Mouse (Mus musculus) fibroblast of lung, adult 2 months (primary cell): ENCODE results near the gene Il1rl1.

ENCODE experiments used
- DNase-seq: peaks from one replicate; pipeline ENCODE4 v3.0.0-alpha.2; 2011; ENCODE audit warnings: low read depth

The Il1rl1 gene

GRCm38 (mm10) chr1:40428910-40429675 is at the start of gene Il1rl1:
Gene Il1rl1, plus strand, starts transcription at chr1:40429570.
- DNase-seq = no peak

GRCm38 (mm10) chr1:40380111-40380510 is 49.3 kb upstream of the Il1rl1 start:
- DNase-seq = no peak

- no peak for DNase-seq
Observed at GRCm38 (mm10) chr1:40380990-40381389, 48.4 kb upstream of the Il1rl1 start.

- DNase-seq = no peak
Observed at GRCm38 (mm10) chr1:40382841-40383240, 46.5 kb upstream of the Il1rl1 start.

- DNase-seq = no peak
Observed at GRCm38 (mm10) chr1:40384931-40385545, 44.3 kb upstream of the Il1rl1 start.

GRCm38 (mm10) chr1:40391374-40391773 is 38.0 kb upstream of the Il1rl1 start:
- DNase-seq = no peak

DNA sequence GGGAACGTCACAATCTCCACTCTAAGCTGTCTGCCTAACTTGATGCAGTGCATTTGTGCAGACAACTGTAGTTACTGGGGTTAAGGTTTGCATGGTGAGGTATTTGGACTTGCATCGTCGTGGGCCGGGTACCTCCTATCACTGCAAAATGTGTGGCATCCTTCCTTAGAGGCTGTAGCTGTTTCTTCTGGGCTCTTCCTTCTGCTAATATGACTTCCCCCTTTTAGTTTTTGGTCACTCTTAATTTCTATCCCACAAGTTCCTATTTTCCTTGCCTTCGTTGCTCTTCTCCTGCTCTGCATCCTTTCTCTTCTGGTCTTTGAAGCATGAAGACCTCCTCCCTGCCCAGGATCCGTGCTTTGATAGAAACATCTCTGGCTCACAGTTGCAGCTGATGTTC is 36.8 kb upstream of the Il1rl1 start:
- no peak for DNase-seq

DNA sequence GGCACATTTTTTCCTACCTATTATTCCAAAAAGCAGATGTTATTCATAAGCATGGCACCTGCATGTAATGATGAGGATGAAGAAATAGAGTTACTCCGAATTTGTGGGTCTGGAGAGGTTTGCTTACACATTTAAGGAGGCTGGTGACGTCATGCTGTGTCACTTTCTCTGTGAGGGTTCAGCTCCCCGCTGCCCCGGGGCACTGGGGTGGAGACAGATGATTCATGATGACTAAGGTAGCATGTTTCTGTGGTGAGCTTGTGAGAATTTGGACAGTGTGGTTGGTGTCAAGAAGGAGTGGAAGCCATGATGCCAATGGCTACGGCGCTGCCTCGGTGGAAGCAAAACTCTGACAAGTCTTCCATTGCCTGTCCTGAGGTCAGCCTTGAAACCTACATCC is 36.2 kb upstream of the Il1rl1 start:
- peak; percentile 49 for DNase-seq

GRCm38 (mm10) chr1:40399639-40400038 is 29.7 kb upstream of the Il1rl1 start:
- DNase-seq = no peak

GRCm38 (mm10) chr1:40404682-40405081 is 24.7 kb upstream of the Il1rl1 start:
- no peak for DNase-seq

- no peak for DNase-seq
Observed at GRCm38 (mm10) chr1:40409882-40410281, 19.5 kb upstream of the Il1rl1 start.

- no peak for DNase-seq
Observed at GRCm38 (mm10) chr1:40413039-40413438, 16.3 kb upstream of the Il1rl1 start.

DNA sequence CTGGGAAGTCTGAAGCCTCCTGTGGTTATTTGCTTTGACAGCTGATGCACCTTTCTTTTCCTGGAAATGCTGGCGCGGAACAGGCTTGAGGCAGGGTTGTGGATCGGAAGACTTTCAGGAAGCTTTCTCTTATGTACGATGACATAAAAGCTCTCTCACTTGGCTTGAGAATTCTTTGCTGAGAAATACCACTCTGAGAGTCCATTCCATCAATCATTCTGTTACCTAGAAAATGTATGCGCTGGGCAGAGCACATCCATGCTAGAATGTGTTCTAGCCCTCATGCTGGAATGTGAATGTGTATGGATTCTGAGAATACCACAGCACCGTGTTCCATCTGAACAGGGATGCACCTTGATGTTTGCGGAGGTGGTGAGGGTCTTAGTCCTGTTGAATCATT is 15.1 kb upstream of the Il1rl1 start:
- no peak for DNase-seq

DNA sequence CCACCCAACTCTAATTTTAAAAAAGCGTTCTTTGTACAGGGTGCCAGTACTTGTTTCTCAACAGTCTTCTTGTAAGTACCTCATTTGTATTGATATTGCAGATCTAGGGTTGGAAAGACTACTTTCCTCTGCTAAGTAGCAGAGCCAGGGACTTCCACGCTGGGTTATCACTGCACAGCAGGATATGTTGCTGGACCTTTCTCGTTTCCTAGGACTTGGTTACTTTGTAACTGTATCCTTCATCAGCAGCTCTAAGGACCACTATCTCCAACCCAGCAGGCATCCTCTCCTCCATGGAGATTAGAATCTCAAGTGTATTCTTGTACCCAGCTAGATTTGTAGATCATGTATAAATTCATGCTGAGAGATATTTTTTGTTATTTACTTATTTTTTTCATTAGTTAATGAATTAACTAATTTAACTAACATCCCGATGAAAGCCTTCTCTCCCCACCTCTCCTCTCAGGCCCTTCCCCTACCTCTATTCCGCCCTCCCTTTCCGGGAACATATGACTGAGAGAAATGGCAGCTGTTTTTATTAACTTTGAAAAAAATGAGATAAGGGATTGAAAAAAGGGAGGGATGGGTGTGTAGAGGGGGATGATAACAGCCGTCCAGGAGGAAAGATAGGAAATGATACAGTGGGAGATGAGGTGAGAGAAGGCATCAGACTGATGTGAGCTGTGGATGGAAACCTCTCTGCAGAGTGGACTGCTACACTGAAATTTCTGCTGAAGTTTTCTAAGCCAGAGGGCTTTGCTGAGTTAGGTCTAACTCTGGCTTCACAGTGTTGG is 14.3 kb upstream of the Il1rl1 start:
- no peak for DNase-seq

DNA sequence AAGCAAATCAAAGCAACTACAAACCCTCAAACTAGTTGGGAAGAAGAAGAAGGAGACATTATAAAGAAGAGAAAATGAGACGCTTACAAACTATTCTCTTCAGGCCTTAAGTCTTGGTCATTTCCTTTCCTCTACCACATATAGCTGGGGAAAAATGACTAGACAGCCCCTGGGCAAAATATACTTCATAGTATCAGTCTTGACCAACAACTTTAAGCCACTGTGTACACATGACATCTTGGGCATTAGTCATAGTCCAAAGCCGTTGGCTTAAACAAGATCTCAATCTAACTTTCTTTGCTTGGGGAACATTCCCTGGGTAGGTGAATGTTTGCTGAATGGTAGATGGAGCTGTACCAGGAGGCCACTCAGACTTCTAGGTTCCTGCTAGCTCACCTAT is 12.3 kb upstream of the Il1rl1 start:
- DNase-seq = no peak

DNA sequence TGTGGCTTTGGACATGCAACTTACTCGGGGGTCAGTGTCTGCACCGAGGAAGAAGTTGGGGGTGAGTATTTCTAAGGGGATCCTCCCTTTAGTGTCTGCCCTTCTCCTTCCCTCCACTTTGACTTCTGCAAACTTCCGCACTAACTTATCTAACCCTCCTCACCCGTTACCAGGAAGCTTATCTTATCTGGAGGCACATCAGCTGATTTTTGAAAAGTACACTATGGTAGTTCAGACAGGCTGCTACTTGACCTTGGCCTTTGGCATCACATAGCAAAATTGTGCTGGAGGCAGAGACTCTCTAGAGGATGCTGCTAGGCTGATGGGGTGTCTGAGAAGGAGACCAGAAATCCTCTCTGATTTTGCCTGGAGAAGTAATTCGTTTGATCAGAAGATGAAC is 10.9 kb upstream of the Il1rl1 start:
- no peak for DNase-seq

DNA sequence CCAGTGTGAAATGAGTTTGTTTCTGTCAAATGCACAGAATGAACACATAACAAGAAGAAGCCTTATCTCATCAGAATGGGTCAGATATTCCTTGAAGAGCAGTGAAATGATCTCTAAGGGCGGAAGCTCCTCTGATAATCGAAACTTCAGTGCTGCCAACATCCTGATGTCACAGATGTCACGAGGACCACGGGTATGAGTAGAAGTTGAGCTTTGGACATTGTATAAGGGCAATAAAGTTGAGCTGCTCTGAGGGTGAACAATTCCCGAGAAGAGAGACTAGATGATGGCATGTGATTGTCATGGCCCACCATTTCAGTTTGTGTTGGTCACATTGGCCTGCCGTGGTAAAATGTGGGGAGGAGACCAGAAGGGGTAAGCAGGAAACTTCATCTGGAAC is 5.5 kb upstream of the Il1rl1 start:
- no peak for DNase-seq

DNA sequence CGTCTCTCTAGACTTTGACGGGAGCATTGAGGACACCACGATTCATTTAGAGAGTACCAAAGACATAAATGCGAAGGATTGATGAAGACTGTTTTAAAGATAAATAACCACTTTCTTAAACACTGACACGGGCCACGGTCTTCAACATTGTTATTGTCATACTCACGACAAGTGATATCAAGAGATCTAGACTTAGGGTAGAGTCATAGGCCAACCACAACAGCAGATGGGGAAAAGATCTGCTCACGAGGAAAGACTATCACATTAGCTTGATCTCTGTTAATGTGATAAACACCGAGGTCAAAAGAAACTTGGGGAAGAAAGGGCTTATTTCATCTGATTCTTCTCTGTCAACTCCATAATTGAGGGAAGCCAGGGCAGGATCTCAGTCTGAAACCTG is 2.1 kb upstream of the Il1rl1 start:
- DNase-seq = no peak

DNA sequence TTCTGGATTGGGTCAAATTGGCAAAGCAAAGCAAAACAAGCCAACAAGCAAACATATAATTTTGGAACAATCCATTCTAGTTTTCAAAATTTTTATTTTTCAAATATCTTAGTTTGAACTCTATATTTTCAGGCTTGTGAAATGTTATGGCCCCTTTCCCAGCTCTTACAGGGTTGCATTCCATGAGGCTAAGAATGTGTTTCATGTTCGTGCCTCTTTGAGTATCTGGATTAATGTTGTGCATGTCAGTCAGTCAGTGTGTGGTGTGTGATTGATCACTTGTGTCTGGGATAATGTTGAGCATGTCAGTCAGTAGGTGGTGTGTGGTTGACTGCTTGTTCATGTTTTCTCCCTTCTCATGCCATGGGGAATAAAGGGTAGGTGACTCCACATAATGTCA is 1.5 kb upstream of the Il1rl1 start:
- DNase-seq = peak; percentile 71

DNA sequence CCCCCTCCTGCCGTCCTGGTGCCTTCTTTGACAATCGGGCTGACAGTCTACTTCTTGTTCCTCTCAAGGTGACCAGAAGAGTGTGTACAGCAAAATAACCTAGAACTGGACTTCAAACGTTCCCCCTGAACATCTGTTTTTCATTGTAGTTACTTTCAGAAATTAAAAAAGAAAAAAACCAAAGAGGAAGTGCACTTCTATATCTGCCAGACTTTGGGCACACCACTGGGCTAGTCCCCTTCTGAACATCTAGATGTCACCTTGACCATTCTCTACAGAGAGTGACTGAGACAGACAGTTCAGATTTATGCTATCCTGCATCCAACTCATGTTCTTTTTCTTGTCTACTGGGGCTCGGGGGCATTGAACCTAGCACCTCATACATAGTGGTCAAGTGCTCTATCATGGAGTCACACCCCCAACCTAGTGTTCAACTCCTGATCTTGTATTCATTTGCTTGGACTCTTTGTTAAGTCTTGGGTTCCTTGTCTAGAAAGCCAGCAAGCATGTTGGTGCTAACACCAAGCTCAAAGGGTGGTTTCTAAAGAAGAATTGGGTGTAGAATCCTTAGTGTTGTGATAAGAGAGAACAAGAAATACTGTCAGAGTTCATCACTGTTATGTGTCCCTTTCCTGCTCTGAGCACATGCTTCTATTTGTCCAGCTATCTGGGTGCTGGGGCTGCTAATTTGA is 919 bp downstream of the Il1rl1 start:
- DNase-seq = no peak

GRCm38 (mm10) chr1:40432169-40432568 is 2.8 kb downstream of the Il1rl1 start:
- DNase-seq = no peak

- peak; percentile 66 for DNase-seq
Observed at GRCm38 (mm10) chr1:40435936-40436335, 6.6 kb downstream of the Il1rl1 start.
